In genomic region chr6:116356948-116357325, GRCm38 (mm10) we compare ENCODE assay signal across 15 mouse cellular contexts. TPM values are rescaled to one million over a fixed set of nuclear protein-coding genes. Genes with fewer than 3 reads are reported as not detected.
DNase-seq lines count a peak whose midpoint lies in the region.
"Had no signal": no experiment of that assay in that cellular context is flagged by ENCODE, and none has a peak within 500 bp of the region (broad histone marks: within the 10 kb centered on the region; RNA-seq: fewer than 3 reads in every experiment).

No protein-coding gene starts in this region.

- DNase-seq in heart, adult 11 months: peak; percentile 46
- no peak for DNase-seq in heart, adult 9 months (ENCODE audit: low spot score in 2 of 2)
- DNase-seq in left cerebral cortex, postnatal 4 days: peak; percentile 10
- DNase-seq in left cerebral cortex, postnatal 10 days (ENCODE audit: extremely low spot score in 1 of 2, low spot score in 2 of 2): no peak
- DNase-seq in right cerebral cortex, adult 2 months (ENCODE audit: low spot score in 2 of 2): peak; percentile 16 to 25
- DNase-seq in right cerebral cortex, postnatal 25 days: no peak
- no peak for DNase-seq in B cell, adult 2 months
- DNase-seq: adrenal gland, postnatal 25 days; cerebellum, postnatal 36 days; embryo, embryonic 11 days; gastrocnemius, postnatal 10 days; heart, postnatal 10 days; kidney, adult 11 months; lung, adult 18-20 months; midbrain, embryonic 14.5 days had no signal

- intact Hi-C loops in left cerebral cortex, postnatal 4 days (cut with DNase I): no loop called here
- intact Hi-C loops in left cerebral cortex, postnatal 10 days (cut with DNase I): no loop called here

RNA-seq across cellular contexts. Expression of gene March8, which starts 19.1 kb away (rescaled TPM):
- 100 to 1,000 TPM in 1 of 2 experiments, 10 to 100 TPM in 1; 98.6 to 103 TPM for total RNA-seq in left cerebral cortex, postnatal 4 days (2021)
- total RNA-seq in left cerebral cortex, postnatal 10 days (2021): 10 to 100 TPM; 60.2 to 62.8 TPM

Comparison
In these comparisons a context has a peak if more than half of its experiments do, and no peak if none do; other contexts are left out.
1. DNase-seq: peak in heart, adult 11 months (single experiment), left cerebral cortex, postnatal 4 days (single experiment) and right cerebral cortex, adult 2 months (2 of 2); none in heart, adult 9 months (0 of 2), left cerebral cortex, postnatal 10 days (0 of 2), right cerebral cortex, postnatal 25 days (single experiment) and B cell, adult 2 months (0 of 2).